Mouse (Mus musculus) Muller cell, postnatal 12 days (primary cell): ENCODE measurements around the gene Tdpoz4.
A peak's percentile ranks its signal among the peaks of the same experiment; 100 is the strongest.
"Not testable (repeated sequence)": the region's sequence is repeated elsewhere in the genome, so short reads cannot be mapped to it uniquely, and the experiment has no call there.

Experiments
- DNase-seq: peaks from one replicate; pipeline ENCODE4 v3.0.0-alpha.2; 2015; ENCODE audit errors: inconsistent ontology term

Tdpoz4 gene

DNA sequence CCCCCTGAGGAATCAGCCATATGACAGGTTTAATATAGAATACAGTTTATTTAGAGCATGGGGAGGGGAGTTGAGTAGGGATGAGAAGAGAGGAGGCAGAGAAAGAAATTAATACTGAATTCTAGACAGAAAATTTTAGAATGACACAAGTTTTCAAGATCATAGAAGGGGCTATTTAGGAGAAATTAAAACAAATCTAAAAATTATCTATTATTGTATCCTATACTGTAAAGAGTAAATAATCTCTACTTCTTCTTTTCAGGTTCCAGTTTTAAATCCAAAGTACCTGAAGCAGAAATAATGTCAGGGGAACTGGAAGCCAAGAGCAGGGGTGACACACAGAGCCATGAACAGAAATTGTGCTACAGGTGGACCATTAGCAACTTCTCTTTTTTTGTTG is at the start of gene Tdpoz4:
Gene Tdpoz4 (plus strand): TSS at position 301 of the 400 bp plus-strand sequence.
- not testable (repeated sequence) for DNase-seq

DNA sequence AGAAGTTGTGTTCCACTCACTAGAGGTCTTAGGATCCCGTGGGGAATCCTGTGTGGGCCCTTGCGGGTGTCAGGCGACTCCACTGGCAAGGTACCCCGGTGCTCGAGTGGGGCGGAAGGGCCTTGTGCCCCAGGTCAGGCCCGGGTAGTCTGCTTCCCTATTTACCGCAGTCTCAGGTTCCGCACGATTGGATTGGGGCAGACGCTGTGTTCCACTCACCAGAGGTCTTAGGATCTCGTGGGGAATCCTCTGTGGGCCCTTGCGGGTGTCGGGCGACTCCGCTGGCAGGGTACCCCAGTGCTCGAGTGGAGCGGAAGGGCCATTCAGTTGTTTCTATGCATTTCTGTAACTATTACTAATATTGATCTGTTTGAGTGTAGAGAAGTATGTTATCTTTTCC is 42.2 kb upstream of the Tdpoz4 start:
- not testable (repeated sequence) for DNase-seq

DNA sequence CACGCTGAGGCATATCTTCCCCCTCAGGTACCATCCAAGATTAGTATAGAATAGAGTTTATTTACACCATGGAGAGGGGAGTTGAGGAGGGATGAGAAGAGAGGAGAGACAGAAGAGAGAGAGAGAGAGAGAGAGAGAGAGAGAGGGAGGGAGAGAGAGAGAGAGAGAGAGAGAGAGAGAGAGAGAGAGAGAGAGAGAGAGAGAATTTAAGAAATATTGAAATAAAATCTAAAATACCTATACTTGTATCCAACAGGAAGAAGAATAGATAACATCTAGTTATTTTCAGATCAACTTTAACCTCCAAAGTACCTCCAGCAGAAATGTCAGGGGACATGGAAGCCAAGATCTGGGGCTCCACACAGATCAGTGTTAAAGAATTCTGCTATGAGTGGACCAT is 23.5 kb upstream of the Tdpoz4 start, which contains the start of gene Gm5773:
Gene Gm5773 (plus strand): TSS at position 301 of the 400 bp plus-strand sequence.
- not testable (repeated sequence) for DNase-seq

DNA sequence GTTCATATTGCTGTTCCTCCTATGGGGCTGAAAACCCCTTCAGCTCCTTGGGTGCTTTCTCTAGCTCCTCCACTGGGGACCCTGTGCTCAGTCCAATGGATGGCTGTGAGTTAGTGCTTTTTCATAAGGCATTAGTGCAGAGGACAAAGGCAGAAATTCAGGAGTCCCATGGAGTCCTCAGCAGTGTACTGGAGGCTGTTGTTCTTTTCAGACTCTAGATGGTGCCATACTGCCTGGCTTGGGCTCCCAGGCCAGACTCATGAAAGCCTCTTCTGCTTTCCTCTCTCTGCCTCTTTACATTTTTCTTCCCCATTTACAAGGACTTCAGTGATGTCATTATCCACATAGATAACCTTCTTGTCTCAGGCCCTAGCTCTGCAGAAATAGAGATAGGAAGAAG is 17.1 kb downstream of the Tdpoz4 start:
- DNase-seq: peak; percentile 3

DNA sequence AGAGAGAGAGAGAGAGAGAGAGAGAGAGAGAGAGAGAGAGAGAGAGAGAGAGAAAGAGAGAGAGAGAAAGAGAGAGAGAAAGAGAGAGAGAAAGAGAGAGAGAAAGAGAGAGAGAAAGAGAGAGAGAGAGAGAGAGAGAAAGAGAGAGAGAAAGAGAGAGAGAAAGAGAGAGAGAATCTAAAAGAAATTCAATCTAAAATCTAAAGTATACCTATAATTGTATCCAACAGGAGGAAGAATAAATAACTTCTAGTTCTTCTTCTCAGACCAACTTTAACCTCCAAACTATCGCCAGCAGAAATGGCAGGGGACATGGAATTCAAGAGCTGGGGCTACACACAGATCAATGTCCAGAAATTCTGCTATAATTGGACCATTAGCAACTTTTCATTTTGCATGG is 29.5 kb downstream of the Tdpoz4 start, which contains the start of gene Tdpoz3:
Gene Tdpoz3 (plus strand): TSS at position 301 of the 400 bp plus-strand sequence.
- not testable (repeated sequence) for DNase-seq
